Mouse (Mus musculus): Measurements from ENCODE around the gene Ubqln1.
A peak's percentile ranks its signal among the peaks of the same experiment; 100 is the strongest.

The Ubqln1 gene

GRCm38 (mm10) chr13:58215592-58216341 lies at the start of gene Ubqln1:
TSS of gene Ubqln1 (minus strand) at chr13:58215653.
- DNase-seq = peak; percentile 89

GRCm38 (mm10) chr13:58263546-58263945 lies 48.1 kb upstream of the Ubqln1 start:
- DNase-seq = no peak

- no peak for DNase-seq
Measured at GRCm38 (mm10) chr13:58261674-58262073, 46.2 kb upstream of the Ubqln1 start.

- DNase-seq = no peak
Measured at GRCm38 (mm10) chr13:58253268-58253667, 37.8 kb upstream of the Ubqln1 start.

- DNase-seq = no peak
Measured at GRCm38 (mm10) chr13:58248957-58249356, 33.5 kb upstream of the Ubqln1 start.

GRCm38 (mm10) chr13:58236536-58236935 lies 21.1 kb upstream of the Ubqln1 start:
- no peak for DNase-seq

GRCm38 (mm10) chr13:58232611-58233010 lies 17.2 kb upstream of the Ubqln1 start:
- peak; percentile 37 for DNase-seq

- DNase-seq = no peak
Measured at GRCm38 (mm10) chr13:58232070-58232469, 16.6 kb upstream of the Ubqln1 start.

GRCm38 (mm10) chr13:58228624-58229023 lies 13.2 kb upstream of the Ubqln1 start:
- no peak for DNase-seq

- no peak for DNase-seq
Measured at GRCm38 (mm10) chr13:58225694-58226093, 10.2 kb upstream of the Ubqln1 start.

GRCm38 (mm10) chr13:58220206-58220605 lies 4.8 kb upstream of the Ubqln1 start:
- DNase-seq = no peak

- DNase-seq = no peak
Measured at GRCm38 (mm10) chr13:58217536-58217935, 2.1 kb upstream of the Ubqln1 start.

- DNase-seq = no peak
Measured at GRCm38 (mm10) chr13:58216395-58216794, 942 bp upstream of the Ubqln1 start.

- no peak for DNase-seq
Measured at GRCm38 (mm10) chr13:58215253-58215591, 231 bp downstream of the Ubqln1 start.

GRCm38 (mm10) chr13:58214346-58215252 lies 854 bp downstream of the Ubqln1 start:
- DNase-seq = peak; percentile 20

GRCm38 (mm10) chr13:58213801-58214200 lies 1.7 kb downstream of the Ubqln1 start:
- DNase-seq = no peak

GRCm38 (mm10) chr13:58212530-58212929 lies 2.9 kb downstream of the Ubqln1 start:
- no peak for DNase-seq

GRCm38 (mm10) chr13:58210441-58210840 lies 5.0 kb downstream of the Ubqln1 start:
- DNase-seq = peak; percentile 51

- DNase-seq = no peak
Measured at GRCm38 (mm10) chr13:58206084-58206483, 9.4 kb downstream of the Ubqln1 start.

- no peak for DNase-seq
Measured at GRCm38 (mm10) chr13:58204986-58205385, 10.5 kb downstream of the Ubqln1 start.

GRCm38 (mm10) chr13:58204202-58204601 lies 11.3 kb downstream of the Ubqln1 start:
- DNase-seq = no peak

GRCm38 (mm10) chr13:58202903-58203302 lies 12.6 kb downstream of the Ubqln1 start:
- DNase-seq = peak; percentile 32

- no peak for DNase-seq
Measured at GRCm38 (mm10) chr13:58201908-58202307, 13.5 kb downstream of the Ubqln1 start.

- DNase-seq = no peak
Measured at GRCm38 (mm10) chr13:58201343-58201742, 14.1 kb downstream of the Ubqln1 start.
